Mouse (Mus musculus): Measurements from ENCODE around the gene Gm3002.
"Not testable (repeated sequence)": the region's sequence is repeated elsewhere in the genome, so short reads cannot be mapped to it uniquely, and the experiment has no call there.

The Gm3002 gene

GRCm38 (mm10) chr14:3809774-3810173 lies at the start of gene Gm3002:
Gene Gm3002 (plus strand): TSS chr14:3810074.
- TF ChIP-seq GATA4 (IDR thresholded peaks at IDR 0.05; ENCODE audit: insufficient replicate concordance, low read length) = not testable (repeated sequence)

GRCm38 (mm10) chr14:3845945-3846344 lies 36.1 kb downstream of the Gm3002 start, which contains the start of gene Gm3033:
Gene Gm3033 (plus strand): TSS chr14:3846245.
- not testable (repeated sequence) for TF ChIP-seq GATA4 (IDR thresholded peaks at IDR 0.05; ENCODE audit: insufficient replicate concordance, low read length)

- not testable (repeated sequence) for TF ChIP-seq GATA4 (IDR thresholded peaks at IDR 0.05; ENCODE audit: insufficient replicate concordance, low read length)
These were observed 74.0 kb downstream of the Gm3002 start, which contains the start of gene Gm2916 for GRCm38 (mm10) chr14:3883872-3884271. Gene Gm2916 (plus strand): TSS chr14:3884172.

- TF ChIP-seq GATA4 (IDR thresholded peaks at IDR 0.05; ENCODE audit: insufficient replicate concordance, low read length) = not testable (repeated sequence)
These were observed 121.6 kb downstream of the Gm3002 start, which contains the start of gene Gm3029 for GRCm38 (mm10) chr14:3931456-3931855. Gene Gm3029 (plus strand): TSS chr14:3931756.

GRCm38 (mm10) chr14:3963247-3963646 lies 153.4 kb downstream of the Gm3002 start, which contains the start of gene Gm3095:
Gene Gm3095 (plus strand): TSS chr14:3963547.
- not testable (repeated sequence) for TF ChIP-seq GATA4 (IDR thresholded peaks at IDR 0.05; ENCODE audit: insufficient replicate concordance, low read length)

GRCm38 (mm10) chr14:3998094-3998493 lies 188.2 kb downstream of the Gm3002 start, which contains the start of gene Gm3099:
Gene Gm3099 (plus strand): TSS chr14:3998394.
- not testable (repeated sequence) for TF ChIP-seq GATA4 (IDR thresholded peaks at IDR 0.05; ENCODE audit: insufficient replicate concordance, low read length)

Data from liver, adult (tissue).